Mouse (Mus musculus): ENCODE results near the gene Coro2b. TPM values are rescaled to one million over a fixed set of nuclear protein-coding genes. Genes with fewer than 3 reads are reported as not detected.

Coro2b gene
- polyA plus RNA-seq, 1 experiment from 2014 or later = 29.0 TPM

GRCm38 (mm10) chr9:62501566-62501965 lies 35.3 kb downstream of the Coro2b start:
- 93% methylated on average over 3 of the region's 3 CpGs for WGBS
- no peaks in the 10 kb centered on the region for H3K9me3 ChIP-seq (replicated peaks; ENCODE audit: control insufficient read depth, low read length)
- no peak for DNase-seq (ENCODE audit: low spot score)
- H3K4me3 ChIP-seq (ENCODE audit: low read depth, low read length) = no peak overlapping the region
- no peak for ATAC-seq
- no peak overlapping the region for H3K9ac ChIP-seq (ENCODE audit: low read length)
- no peaks in the 10 kb centered on the region for H3K27me3 ChIP-seq (replicated peaks; ENCODE audit: control insufficient read depth, insufficient read depth, low read length)
- H3K36me3 ChIP-seq (ENCODE audit: control insufficient read depth, insufficient read depth, low read length) = no peaks in the 10 kb centered on the region
- H3K4me1 ChIP-seq (ENCODE audit: control insufficient read depth, insufficient read depth, low read length) = peaks cover 5% of the 10 kb centered on the region; the same call in 1 of the 2 replicates
- H3K27ac ChIP-seq (ENCODE audit: low read depth, low read length) = no peak overlapping the region
- H3K4me2 ChIP-seq (ENCODE audit: low read length) = no peak overlapping the region

DNA sequence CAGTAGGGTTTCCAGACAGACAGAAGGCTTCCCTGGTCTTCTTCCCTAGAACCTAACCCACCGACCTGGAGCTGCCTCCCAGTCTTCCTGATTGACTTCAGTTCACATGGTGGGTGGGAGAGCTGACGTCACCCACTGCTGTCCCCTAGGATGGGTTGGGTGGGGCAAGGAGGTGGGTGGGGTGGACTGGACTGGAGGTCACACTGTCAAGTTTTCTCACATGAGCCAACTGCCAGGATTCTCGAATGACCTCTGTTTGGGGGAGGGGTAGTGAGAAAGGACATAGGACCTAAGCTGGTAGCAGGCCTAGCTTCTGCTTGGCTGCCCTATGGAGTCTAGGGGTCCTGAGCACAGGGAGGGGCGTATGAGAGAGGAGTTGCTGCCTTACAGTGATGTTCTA lies 36.8 kb downstream of the Coro2b start:
- Histone ChIP-seq H3K4me3 (ENCODE audit: low read depth, low read length) (no peak overlapping the region), H3K27ac (ENCODE audit: low read depth, low read length) (no peak overlapping the region), H3K4me2 (ENCODE audit: low read length) (no peak overlapping the region), H3K4me1 (ENCODE audit: control insufficient read depth, insufficient read depth, low read length) (peaks cover 5% of the 10 kb centered on the region; the same call in 1 of the 2 replicates), H3K36me3 (ENCODE audit: control insufficient read depth, insufficient read depth, low read length) (no peaks in the 10 kb centered on the region), H3K9ac (ENCODE audit: low read length) (no peak overlapping the region), H3K27me3 (replicated peaks; ENCODE audit: control insufficient read depth, insufficient read depth, low read length) (no peaks in the 10 kb centered on the region), H3K9me3 (replicated peaks; ENCODE audit: control insufficient read depth, low read length) (no peaks in the 10 kb centered on the region)
- no peak for DNase-seq (ENCODE audit: low spot score)
- WGBS = 86% methylated on average over 4 of the region's 4 CpGs
- no peak for ATAC-seq

DNA sequence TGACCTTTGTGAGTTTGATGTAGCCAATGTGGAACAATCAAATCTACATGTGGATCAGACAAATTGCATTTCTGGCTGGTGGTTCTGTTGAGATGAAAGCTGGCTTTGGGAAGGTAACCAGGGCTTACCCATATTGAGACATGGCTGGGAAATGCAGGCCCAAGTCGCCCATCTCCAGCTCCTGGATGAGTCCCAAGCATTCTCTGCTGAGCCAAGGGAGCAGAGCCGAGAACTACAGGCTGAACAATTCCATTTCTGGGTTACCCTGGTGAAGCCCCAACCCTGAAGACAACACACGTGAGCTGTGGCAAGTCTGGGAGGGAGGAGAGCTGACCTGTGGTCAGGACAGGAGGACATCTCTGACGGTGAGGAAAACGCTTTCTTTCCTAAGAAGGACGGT lies 37.9 kb downstream of the Coro2b start:
- H3K27ac ChIP-seq (ENCODE audit: low read depth, low read length) = no peak overlapping the region
- no peaks in the 10 kb centered on the region for H3K9me3 ChIP-seq (replicated peaks; ENCODE audit: control insufficient read depth, low read length)
- WGBS = 88% methylated on average over 6 of the region's 6 CpGs
- H3K4me1 ChIP-seq (ENCODE audit: control insufficient read depth, insufficient read depth, low read length) = 0 out of 2 replicates have a peak, but pooled peaks cover 2% of the 10 kb centered on the region
- DNase-seq (ENCODE audit: low spot score) = no peak
- no peak overlapping the region for H3K4me2 ChIP-seq (ENCODE audit: low read length)
- H3K27me3 ChIP-seq (replicated peaks; ENCODE audit: control insufficient read depth, insufficient read depth, low read length) = no peaks in the 10 kb centered on the region
- no peak overlapping the region for H3K4me3 ChIP-seq (ENCODE audit: low read depth, low read length)
- H3K9ac ChIP-seq (ENCODE audit: low read length) = no peak overlapping the region
- no peaks in the 10 kb centered on the region for H3K36me3 ChIP-seq (ENCODE audit: control insufficient read depth, insufficient read depth, low read length)
- no peak for ATAC-seq

GRCm38 (mm10) chr9:62497135-62498092 lies 39.4 kb downstream of the Coro2b start:
- H3K9ac ChIP-seq (ENCODE audit: low read length) = no peak overlapping the region
- ATAC-seq = no peak
- H3K27ac ChIP-seq (ENCODE audit: low read depth, low read length) = peak overlapping the region; percentile 58; the same call in 1 of the 2 replicates

DNA sequence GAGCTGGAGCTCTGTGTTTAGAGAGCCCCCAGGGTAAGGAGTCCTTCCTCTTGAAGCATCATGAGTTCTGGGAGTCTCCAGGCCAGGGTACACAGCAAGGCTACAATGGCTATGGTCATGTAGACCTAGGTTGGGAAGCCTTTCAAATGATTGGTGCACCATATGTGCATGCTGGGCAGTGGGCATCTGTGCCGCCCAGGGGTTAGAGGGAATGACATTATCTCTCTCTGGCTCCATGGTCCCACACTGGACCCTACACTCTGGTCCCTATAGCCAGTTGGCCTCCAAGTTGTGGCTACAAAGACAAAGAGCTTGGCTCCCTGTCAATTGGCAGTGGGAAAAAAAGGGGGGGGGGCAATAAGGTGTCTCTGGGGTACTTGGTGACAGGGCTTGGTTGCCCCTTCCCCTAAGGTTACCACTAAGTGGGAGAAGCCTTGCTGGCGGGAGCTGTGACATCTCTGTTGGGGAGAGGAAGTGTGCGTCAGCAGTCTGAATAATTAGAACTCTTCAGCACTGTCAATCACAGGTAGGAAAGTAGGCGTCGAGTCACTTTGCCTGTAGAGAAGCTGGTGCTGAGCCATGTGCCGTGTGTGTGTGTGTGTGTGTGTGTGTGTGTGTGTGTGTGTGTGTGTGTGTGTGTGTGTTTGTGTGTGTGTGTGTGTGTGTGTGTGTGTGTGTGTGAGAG lies 44.4 kb downstream of the Coro2b start:
- WGBS = 38% methylated on average over 5 of the region's 6 CpGs
- Histone ChIP-seq H3K4me3 (ENCODE audit: low read depth, low read length) (no peak overlapping the region), H3K4me2 (ENCODE audit: low read length) (no peak overlapping the region), H3K9ac (ENCODE audit: low read length) (no peak overlapping the region), H3K27me3 (replicated peaks; ENCODE audit: control insufficient read depth, insufficient read depth, low read length) (no peaks in the 10 kb centered on the region), H3K9me3 (replicated peaks; ENCODE audit: control insufficient read depth, low read length) (no peaks in the 10 kb centered on the region), H3K27ac (ENCODE audit: low read depth, low read length) (no peak overlapping the region), H3K36me3 (ENCODE audit: control insufficient read depth, insufficient read depth, low read length) (peaks cover 6% of the 10 kb centered on the region; the same call in 1 of the 2 replicates), H3K4me1 (ENCODE audit: control insufficient read depth, insufficient read depth, low read length) (no peaks in the 10 kb centered on the region)
- 0 out of 2 replicates have a peak, but pooled peaks have one; percentile 18 for ATAC-seq
- peak; percentile 52 for DNase-seq (ENCODE audit: low spot score)

More at GRCm38 (mm10) chr9:62497135-62498092, 39.4 kb downstream of the Coro2b start:
- Histone ChIP-seq H3K9me3 (replicated peaks; ENCODE audit: control insufficient read depth, low read length) (no peaks in the 10 kb centered on the region), H3K27me3 (replicated peaks; ENCODE audit: control insufficient read depth, insufficient read depth, low read length) (no peaks in the 10 kb centered on the region), H3K36me3 (ENCODE audit: control insufficient read depth, insufficient read depth, low read length) (no peaks in the 10 kb centered on the region), H3K4me1 (ENCODE audit: control insufficient read depth, insufficient read depth, low read length) (no peaks in the 10 kb centered on the region), H3K4me3 (ENCODE audit: low read depth, low read length) (no peak overlapping the region), H3K4me2 (ENCODE audit: low read length) (no peak overlapping the region)
- 69% methylated on average over 18 of the region's 18 CpGs for WGBS
- no peak for DNase-seq (ENCODE audit: low spot score)

GRCm38 (mm10) chr9:62491611-62492010 lies 45.2 kb downstream of the Coro2b start:
- WGBS = 68% methylated on average over 5 of the region's 5 CpGs
- Histone ChIP-seq H3K36me3 (ENCODE audit: control insufficient read depth, insufficient read depth, low read length) (peaks cover 12% of the 10 kb centered on the region; the same call in 1 of the 2 replicates), H3K4me3 (ENCODE audit: low read depth, low read length) (no peak overlapping the region), H3K4me1 (ENCODE audit: control insufficient read depth, insufficient read depth, low read length) (no peaks in the 10 kb centered on the region), H3K27me3 (replicated peaks; ENCODE audit: control insufficient read depth, insufficient read depth, low read length) (no peaks in the 10 kb centered on the region), H3K9me3 (replicated peaks; ENCODE audit: control insufficient read depth, low read length) (no peaks in the 10 kb centered on the region), H3K4me2 (ENCODE audit: low read length) (no peak overlapping the region), H3K27ac (ENCODE audit: low read depth, low read length) (no peak overlapping the region), H3K9ac (ENCODE audit: low read length) (no peak overlapping the region)
- DNase-seq (ENCODE audit: low spot score) (no peak), ATAC-seq (no peak)

GRCm38 (mm10) chr9:62491104-62491503 lies 45.7 kb downstream of the Coro2b start:
- Histone ChIP-seq H3K4me3 (ENCODE audit: low read depth, low read length) (no peak overlapping the region), H3K9me3 (replicated peaks; ENCODE audit: control insufficient read depth, low read length) (no peaks in the 10 kb centered on the region), H3K4me2 (ENCODE audit: low read length) (no peak overlapping the region), H3K4me1 (ENCODE audit: control insufficient read depth, insufficient read depth, low read length) (no peaks in the 10 kb centered on the region), H3K9ac (ENCODE audit: low read length) (no peak overlapping the region), H3K27ac (ENCODE audit: low read depth, low read length) (no peak overlapping the region), H3K27me3 (replicated peaks; ENCODE audit: control insufficient read depth, insufficient read depth, low read length) (no peaks in the 10 kb centered on the region), H3K36me3 (ENCODE audit: control insufficient read depth, insufficient read depth, low read length) (peaks cover 12% of the 10 kb centered on the region; the same call in 1 of the 2 replicates)
- DNase-seq (ENCODE audit: low spot score) (no peak), ATAC-seq (no peak)
- 83% methylated on average over 3 of the region's 3 CpGs for WGBS

DNA sequence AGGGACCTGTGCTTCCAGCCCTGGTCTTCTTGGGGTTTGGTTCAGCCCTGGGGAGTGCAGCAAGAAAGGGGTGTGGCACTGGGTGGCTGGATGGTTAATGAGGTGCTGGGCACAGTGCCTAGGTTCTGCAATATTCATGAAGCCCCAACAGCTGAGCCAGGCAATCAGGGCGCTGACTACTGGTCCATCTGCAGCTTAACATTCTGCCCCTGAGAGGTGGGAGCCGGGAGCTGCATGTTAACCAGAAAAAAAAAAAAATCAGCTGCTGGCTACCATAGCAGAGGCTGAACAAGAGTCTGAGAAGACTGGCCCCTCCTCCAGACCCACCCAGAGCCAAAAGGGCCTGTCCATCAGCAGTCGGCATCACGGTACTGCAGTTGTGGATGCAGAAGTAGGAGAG lies 52.7 kb downstream of the Coro2b start:
- WGBS = 23% methylated on average over 4 of the region's 4 CpGs
- H3K4me3 ChIP-seq (ENCODE audit: low read depth, low read length) = no peak overlapping the region
- no peaks in the 10 kb centered on the region for H3K9me3 ChIP-seq (replicated peaks; ENCODE audit: control insufficient read depth, low read length)
- ATAC-seq = peak; percentile 73
- peak; percentile 85 for DNase-seq (ENCODE audit: low spot score)
- no peak overlapping the region for H3K4me2 ChIP-seq (ENCODE audit: low read length)
- H3K27ac ChIP-seq (ENCODE audit: low read depth, low read length) = peak overlapping the region; percentile 55; the same call in 1 of the 2 replicates
- H3K4me1 ChIP-seq (ENCODE audit: control insufficient read depth, insufficient read depth, low read length) = peaks cover 31% of the 10 kb centered on the region
- H3K27me3 ChIP-seq (replicated peaks; ENCODE audit: control insufficient read depth, insufficient read depth, low read length) = no peaks in the 10 kb centered on the region
- peaks cover 11% of the 10 kb centered on the region; the same call in 1 of the 2 replicates for H3K36me3 ChIP-seq (ENCODE audit: control insufficient read depth, insufficient read depth, low read length)
- no peak overlapping the region for H3K9ac ChIP-seq (ENCODE audit: low read length)
